Mouse (Mus musculus) spleen, adult 2 months (tissue): ENCODE data around the gene Ccdc148. TPM values are rescaled to one million over a fixed set of nuclear protein-coding genes. Genes with fewer than 3 reads are reported as not detected.

Experiments used
- DNase-seq, 2 experiments: peaks; one replicate each; pipeline versions ENCODE4 v3.0.0 to v3.0.0-alpha.2; 2012 to 2021; ENCODE audit warnings: low spot score in 2 of 2, low read depth in 1 of 2
- H3K27ac ChIP-seq: fragments of 200-500 bp; 2 replicates; pipeline ENCODE4 v1.5.1; 2012; ENCODE audit warnings: low read length, inconsistent platforms; ENCODE audit not compliant: insufficient read depth
- H3K27me3 ChIP-seq: fragments of 200-500 bp; 2 replicates; pipeline ENCODE4 v1.6.1; 2012; ENCODE audit warnings: mild to moderate bottlenecking, moderate library complexity, low read length, inconsistent platforms; ENCODE audit not compliant: control insufficient read depth, insufficient read depth
- H3K36me3 ChIP-seq: fragments of 200-500 bp; 2 replicates; pipeline ENCODE4 v1.6.1; 2012; ENCODE audit warnings: mild to moderate bottlenecking, low read length, inconsistent platforms; ENCODE audit not compliant: control insufficient read depth, insufficient read depth
- H3K4me1 ChIP-seq: fragments of 200-500 bp; 2 replicates; pipeline ENCODE4 v1.6.1; 2011; ENCODE audit warnings: inconsistent platforms; ENCODE audit not compliant: control insufficient read depth, insufficient read depth, insufficient read length
- H3K4me3 ChIP-seq: fragments of 200-500 bp; 2 replicates; pipeline ENCODE4 v1.5.1; 2011; ENCODE audit warnings: mild to moderate bottlenecking, inconsistent platforms; ENCODE audit not compliant: insufficient read depth, insufficient read length; ENCODE audit errors: extremely low read depth
- CTCF ChIP-seq: fragments of 200-500 bp; IDR thresholded peaks from 2 replicates; pipeline ENCODE4 v1.5.1; 2011; ENCODE audit warnings: mild to moderate bottlenecking, inconsistent platforms; ENCODE audit not compliant: insufficient read depth, insufficient read length, insufficient replicate concordance; ENCODE audit errors: extremely low read depth
- POLR2A ChIP-seq: fragments of 200-500 bp; IDR thresholded peaks from 2 replicates; pipeline ENCODE4 v1.6.1; 2011; ENCODE audit warnings: low read depth, low read length, inconsistent platforms
- WGBS: fragments of 180-500 bp; shearing (Covaris S2); methylation state at CpG from one replicate; pipeline ENCODE4 v1.1.7; 2018; 5-methylcytosine and 5-hydroxymethylcytosine counted together
- polyA plus RNA-seq: library from polyadenylated mRNA; depleted of rRNA; stranded (reverse); fragments of >200 nt; gene quantifications from 2 replicates; pipeline ENCODE4 v1.2.3, GENCODE M21; 2012

The Ccdc148 gene
- polyA plus RNA-seq, 1 experiment = 0.34 TPM

- TF ChIP-seq POLR2A (no peak), CTCF (no peak)
- DNase-seq = no peak
- no peaks in the 10 kb centered on the region for H3K27me3 ChIP-seq
- H3K4me1 ChIP-seq = no peaks in the 10 kb centered on the region
- no peak overlapping the region for H3K27ac ChIP-seq
- H3K4me3 ChIP-seq = no peak overlapping the region
- 95% methylated on average over 3 of the region's 3 CpGs for WGBS
- no peaks in the 10 kb centered on the region for H3K36me3 ChIP-seq
These were observed 125.3 kb downstream of the Ccdc148 start for GRCm38 (mm10) chr2:59035206-59035605.

GRCm38 (mm10) chr2:59034281-59034680 lies 126.2 kb downstream of the Ccdc148 start:
- no peak for TF ChIP-seq POLR2A
- no peak for TF ChIP-seq CTCF
- H3K4me3 ChIP-seq = no peak overlapping the region
- no peak for DNase-seq
- 87% methylated on average over 6 of the region's 6 CpGs for WGBS
- H3K27me3 ChIP-seq = no peaks in the 10 kb centered on the region
- H3K4me1 ChIP-seq = no peaks in the 10 kb centered on the region
- no peaks in the 10 kb centered on the region for H3K36me3 ChIP-seq
- no peak overlapping the region for H3K27ac ChIP-seq

GRCm38 (mm10) chr2:59024558-59024957 lies 135.9 kb downstream of the Ccdc148 start:
- 85% methylated on average over 3 of the region's 3 CpGs for WGBS
- H3K36me3 ChIP-seq = no peaks in the 10 kb centered on the region
- no peaks in the 10 kb centered on the region for H3K27me3 ChIP-seq
- no peaks in the 10 kb centered on the region for H3K4me1 ChIP-seq
- H3K4me3 ChIP-seq = no peak overlapping the region
- no peak overlapping the region for H3K27ac ChIP-seq
- no peak for TF ChIP-seq CTCF
- no peak for TF ChIP-seq POLR2A
- no peak for DNase-seq

GRCm38 (mm10) chr2:59007356-59007755 lies 153.1 kb downstream of the Ccdc148 start:
- no peak for DNase-seq
- Histone ChIP-seq H3K27me3 (no peaks in the 10 kb centered on the region), H3K27ac (no peak overlapping the region), H3K4me3 (no peak overlapping the region), H3K36me3 (no peaks in the 10 kb centered on the region), H3K4me1 (no peaks in the 10 kb centered on the region)
- TF ChIP-seq POLR2A = no peak
- TF ChIP-seq CTCF = no peak
- 87% methylated on average over 5 of the region's 5 CpGs for WGBS

GRCm38 (mm10) chr2:59006567-59007340 lies 153.7 kb downstream of the Ccdc148 start:
- Histone ChIP-seq H3K4me1 (no peaks in the 10 kb centered on the region), H3K4me3 (no peak overlapping the region), H3K27me3 (no peaks in the 10 kb centered on the region), H3K27ac (no peak overlapping the region), H3K36me3 (no peaks in the 10 kb centered on the region)
- no peak for DNase-seq
- WGBS = 89% methylated on average over 8 of the region's 8 CpGs
- TF ChIP-seq POLR2A = no peak
- TF ChIP-seq CTCF = no peak

GRCm38 (mm10) chr2:58997151-58997550 lies 163.3 kb downstream of the Ccdc148 start:
- TF ChIP-seq CTCF (no peak), POLR2A (no peak)
- Histone ChIP-seq H3K36me3 (no peaks in the 10 kb centered on the region), H3K4me1 (no peaks in the 10 kb centered on the region), H3K4me3 (no peak overlapping the region), H3K27ac (no peak overlapping the region), H3K27me3 (no peaks in the 10 kb centered on the region)
- 75% methylated on average over 2 of the region's 2 CpGs for WGBS
- DNase-seq = no peak
